Mouse (Mus musculus): ENCODE data around the gene B3gnt3. TPM values are rescaled to one million over a fixed set of nuclear protein-coding genes. Genes with fewer than 3 reads are reported as not detected.

The B3gnt3 gene
- total and polyA plus RNA-seq, 3 experiments = 0.19 to 0.84 TPM; not detected in 1

GRCm38 (mm10) chr8:71679116-71679515 is 22.5 kb downstream of the B3gnt3 start:
- Histone ChIP-seq H3K27me3 (ENCODE audit: control insufficient read depth in 1 of 2, insufficient read depth in 2 of 2, low read length in 2 of 2) (no peaks in the 10 kb centered on the region), H3K36me3 (ENCODE audit: control insufficient read depth in 1 of 2, insufficient read depth in 2 of 2, low read length in 2 of 2) (peaks cover 0 to 4% of the 10 kb centered on the region in 2 experiments; a peak in 1 of 4 replicates), H3K9me3 (replicated peaks; ENCODE audit: insufficient read depth, low read length) (no peaks in the 10 kb centered on the region), H3K79me2 (ENCODE audit: control insufficient read depth, insufficient read depth, low read length, poor library complexity) (peaks cover 1% of the 10 kb centered on the region; the same call in 1 of the 2 replicates), H3K4me1 (ENCODE audit: control insufficient read depth in 1 of 2, insufficient read depth in 2 of 2, low read length in 2 of 2) (peaks cover 2 to 13% of the 10 kb centered on the region in 2 experiments; a peak in 2 of 4 replicates), H3K27ac (ENCODE audit: control insufficient read depth, low read depth, low read length) (no peak overlapping the region), H3K4me3 (ENCODE audit: control insufficient read depth in 1 of 2, insufficient read depth in 1 of 2, low read depth in 2 of 2, low read length in 2 of 2) (no peak overlapping the region), H3K9ac (ENCODE audit: control insufficient read depth, low read depth, low read length, poor library complexity, severe bottlenecking) (no peak overlapping the region)
- no peak for TF ChIP-seq NELFE (IDR thresholded peaks at IDR 0.05; ENCODE audit: low read depth, low read length)
- no peak for TF ChIP-seq GATA1 (IDR thresholded peaks at IDR 0.05; ENCODE audit: low read depth, low read length)
- no peak for TF ChIP-seq CHD1 (IDR thresholded peaks at IDR 0.05; ENCODE audit: low read depth, low read length)
- no peak for TF ChIP-seq ZNF384 (IDR thresholded peaks at IDR 0.05; ENCODE audit: low read depth, low read length)
- TF ChIP-seq NRF1 (IDR thresholded peaks at IDR 0.05; ENCODE audit: insufficient read depth, low read depth, low read length, poor library complexity, severe bottlenecking) = no peak
- TF ChIP-seq KAT2A (conservative IDR thresholded peaks at IDR 0.05; ENCODE audit: low read depth, low read length) = no peak
- DNase-seq (ENCODE audit: low read depth, low spot score) = no peak

GRCm38 (mm10) chr8:71678216-71678615 is 23.4 kb downstream of the B3gnt3 start:
- Histone ChIP-seq H3K4me3 (ENCODE audit: control insufficient read depth in 1 of 2, insufficient read depth in 1 of 2, low read depth in 2 of 2, low read length in 2 of 2) (no peak overlapping the region), H3K27me3 (ENCODE audit: control insufficient read depth in 1 of 2, insufficient read depth in 2 of 2, low read length in 2 of 2) (no peaks in the 10 kb centered on the region), H3K36me3 (ENCODE audit: control insufficient read depth in 1 of 2, insufficient read depth in 2 of 2, low read length in 2 of 2) (peaks cover 0 to 4% of the 10 kb centered on the region in 2 experiments; a peak in 1 of 4 replicates), H3K9ac (ENCODE audit: control insufficient read depth, low read depth, low read length, poor library complexity, severe bottlenecking) (no peak overlapping the region), H3K79me2 (ENCODE audit: control insufficient read depth, insufficient read depth, low read length, poor library complexity) (peaks cover 1% of the 10 kb centered on the region; the same call in 1 of the 2 replicates), H3K27ac (ENCODE audit: control insufficient read depth, low read depth, low read length) (no peak overlapping the region), H3K4me1 (ENCODE audit: control insufficient read depth in 1 of 2, insufficient read depth in 2 of 2, low read length in 2 of 2) (peaks cover 2 to 13% of the 10 kb centered on the region in 2 experiments; a peak in 2 of 4 replicates), H3K9me3 (replicated peaks; ENCODE audit: insufficient read depth, low read length) (no peaks in the 10 kb centered on the region)
- TF ChIP-seq ZMIZ1 (IDR thresholded peaks at IDR 0.05; ENCODE audit: low read depth, low read length) = no peak
- no peak for TF ChIP-seq TCF12 (IDR thresholded peaks at IDR 0.05; ENCODE audit: low read depth, low read length)
- no peak for TF ChIP-seq MEF2A (IDR thresholded peaks at IDR 0.05; ENCODE audit: extremely low read depth, insufficient replicate concordance, low read depth, low read length, poor library complexity, severe bottlenecking)
- no peak for TF ChIP-seq ZC3H11A (IDR thresholded peaks at IDR 0.05; ENCODE audit: low read depth, low read length)
- TF ChIP-seq MXI1 (IDR thresholded peaks at IDR 0.05; ENCODE audit: low read depth, low read length) = no peak
- TF ChIP-seq CHD2 (IDR thresholded peaks at IDR 0.05; ENCODE audit: low read length) = no peak
- no peak for DNase-seq (ENCODE audit: low read depth, low spot score)

- Histone ChIP-seq H3K36me3 (ENCODE audit: control insufficient read depth in 1 of 2, insufficient read depth in 2 of 2, low read length in 2 of 2) (peaks cover 0 to 4% of the 10 kb centered on the region in 2 experiments; a peak in 1 of 4 replicates), H3K79me2 (ENCODE audit: control insufficient read depth, insufficient read depth, low read length, poor library complexity) (peaks cover 1% of the 10 kb centered on the region; the same call in 1 of the 2 replicates), H3K4me1 (ENCODE audit: control insufficient read depth in 1 of 2, insufficient read depth in 2 of 2, low read length in 2 of 2) (peaks cover 2 to 13% of the 10 kb centered on the region in 2 experiments; a peak in 2 of 4 replicates), H3K27ac (ENCODE audit: control insufficient read depth, low read depth, low read length) (no peak overlapping the region), H3K9me3 (replicated peaks; ENCODE audit: insufficient read depth, low read length) (no peaks in the 10 kb centered on the region), H3K27me3 (ENCODE audit: control insufficient read depth in 1 of 2, insufficient read depth in 2 of 2, low read length in 2 of 2) (no peaks in the 10 kb centered on the region), H3K9ac (ENCODE audit: control insufficient read depth, low read depth, low read length, poor library complexity, severe bottlenecking) (no peak overlapping the region), H3K4me3 (ENCODE audit: control insufficient read depth in 1 of 2, insufficient read depth in 1 of 2, low read depth in 2 of 2, low read length in 2 of 2) (no peak overlapping the region)
- DNase-seq (ENCODE audit: low read depth, low spot score) = no peak
- TF ChIP-seq MYB (IDR thresholded peaks at IDR 0.05; ENCODE audit: low read depth, low read length) = no peak
These were observed 24.0 kb downstream of the B3gnt3 start for GRCm38 (mm10) chr8:71677555-71677954.
